Mouse (Mus musculus) lung, embryonic 14.5 days (tissue): Measurements from ENCODE around the gene Tmem184a. TPM values are rescaled to one million over a fixed set of nuclear protein-coding genes. Genes with fewer than 3 reads are reported as not detected.

Source experiments
- ATAC-seq: fragments of 200-750 bp; cut with Nextera tagmentation; 2 replicates; pipeline ENCODE4 v1.8.0; 2017; ENCODE audit warnings: mild to moderate bottlenecking, moderate TSS enrichment, moderate library complexity; ENCODE audit not compliant: insufficient read depth
- DNase-seq: peaks from one replicate; pipeline ENCODE4 v3.0.0-alpha.2; 2015
- H3K27ac ChIP-seq: fragments of 300-500 bp; sonication (generic); 2 replicates; pipeline ENCODE4 v1.5.1; 2014; ENCODE audit warnings: low read depth, mild to moderate bottlenecking, moderate library complexity
- H3K27me3 ChIP-seq: fragments of 300-500 bp; sonication (generic); 2 replicates; pipeline ENCODE4 v1.6.1; 2014; ENCODE audit warnings: low read length, control low read depth; ENCODE audit not compliant: insufficient read depth
- H3K36me3 ChIP-seq: fragments of 300-500 bp; sonication (generic); 2 replicates; pipeline ENCODE4 v1.6.1; 2014; ENCODE audit warnings: control low read depth; ENCODE audit not compliant: insufficient read depth
- H3K4me1 ChIP-seq: fragments of 300-500 bp; sonication (generic); 2 replicates; pipeline ENCODE4 v1.6.1; 2014; ENCODE audit warnings: antibody characterized with exemption, control low read depth; ENCODE audit not compliant: insufficient read depth
- H3K4me2 ChIP-seq: fragments of 300-500 bp; sonication (generic); 2 replicates; pipeline ENCODE4 v1.6.1; 2014; ENCODE audit warnings: mild to moderate bottlenecking
- H3K4me3 ChIP-seq: fragments of 300-500 bp; sonication (generic); 2 replicates; pipeline ENCODE4 v1.5.1; 2014; ENCODE audit warnings: low read depth, low read length
- H3K9ac ChIP-seq: fragments of 300-500 bp; sonication (generic); 2 replicates; pipeline ENCODE4 v1.6.1; 2014
- H3K9me3 ChIP-seq: fragments of 300-500 bp; sonication (generic); 2 replicates; pipeline ENCODE4 v1.6.1; 2016; ENCODE audit warnings: low read depth, low read length, control low read depth
- CTCF ChIP-seq: IDR thresholded peaks from 2 replicates; pipeline ENCODE4 v1.5.1; 2016; ENCODE audit warnings: antibody characterized with exemption, low read depth
- WGBS: fragments of 180-500 bp; shearing (Covaris S2); extraction: QIAGEN DNeasy Blood & Tissue Kit; methylation state at CpG from one replicate; pipeline ENCODE4 v1.1.7; 2014; 5-methylcytosine and 5-hydroxymethylcytosine counted together
- polyA plus RNA-seq: library from polyadenylated mRNA; unstranded; fragments of >200 nt; fragmentation: Nextera tagmentation; extraction: Ambion mirVana; gene quantifications from 2 replicates; pipeline ENCODE4 v1.2.1, GENCODE M21; 2014

Gene Tmem184a
- polyA plus RNA-seq, 1 experiment from 2014 or later, result 10.5 TPM

- ATAC-seq, result no peak
- no peak overlapping the region for H3K9ac ChIP-seq
- no peak overlapping the region for H3K27ac ChIP-seq
- H3K4me1 ChIP-seq, result no peaks in the 10 kb centered on the region
- H3K27me3 ChIP-seq, result no peaks in the 10 kb centered on the region
- H3K9me3 ChIP-seq, result no peaks in the 10 kb centered on the region
- TF ChIP-seq CTCF, result no peak
- H3K36me3 ChIP-seq, result no peaks in the 10 kb centered on the region
- 63% methylated on average over 7 of the region's 7 CpGs for WGBS
- no peak for DNase-seq
- no peak overlapping the region for H3K4me3 ChIP-seq
- no peak overlapping the region for H3K4me2 ChIP-seq
Observed at GRCm38 (mm10) chr5:139832125-139832524, 12.4 kb upstream of the Tmem184a start.

- H3K4me1 ChIP-seq, result 0 out of 2 replicates have a peak, but pooled peaks cover 4% of the 10 kb centered on the region
- H3K27me3 ChIP-seq, result no peaks in the 10 kb centered on the region
- no peak overlapping the region for H3K4me3 ChIP-seq
- no peak for ATAC-seq
- no peak overlapping the region for H3K4me2 ChIP-seq
- no peaks in the 10 kb centered on the region for H3K9me3 ChIP-seq
- H3K9ac ChIP-seq, result no peak overlapping the region
- TF ChIP-seq CTCF, result no peak
- H3K27ac ChIP-seq, result no peak overlapping the region
- WGBS, result 80% methylated on average over 3 of the region's 3 CpGs
- DNase-seq, result no peak
- no peaks in the 10 kb centered on the region for H3K36me3 ChIP-seq
Observed at GRCm38 (mm10) chr5:139830734-139831133, 11.0 kb upstream of the Tmem184a start.

GRCm38 (mm10) chr5:139829384-139829783 is 9.7 kb upstream of the Tmem184a start:
- Histone ChIP-seq H3K9me3 (no peaks in the 10 kb centered on the region), H3K36me3 (peaks cover 4% of the 10 kb centered on the region; the same call in 1 of the 2 replicates), H3K4me3 (no peak overlapping the region), H3K27ac (no peak overlapping the region), H3K4me2 (no peak overlapping the region), H3K9ac (no peak overlapping the region), H3K4me1 (0 out of 2 replicates have a peak, but pooled peaks cover 5% of the 10 kb centered on the region), H3K27me3 (no peaks in the 10 kb centered on the region)
- ATAC-seq, result no peak
- WGBS, result 72% methylated on average over 13 of the region's 13 CpGs
- no peak for DNase-seq
- no peak for TF ChIP-seq CTCF

GRCm38 (mm10) chr5:139827593-139827992 is 7.9 kb upstream of the Tmem184a start:
- peaks cover 21% of the 10 kb centered on the region; the same call in 1 of the 2 replicates for H3K36me3 ChIP-seq
- no peak overlapping the region for H3K9ac ChIP-seq
- DNase-seq, result no peak
- 91% methylated on average over 1 of the region's 1 CpGs for WGBS
- H3K9me3 ChIP-seq, result no peaks in the 10 kb centered on the region
- no peak overlapping the region for H3K4me3 ChIP-seq
- H3K27ac ChIP-seq, result no peak overlapping the region
- TF ChIP-seq CTCF, result peak; percentile 57
- no peak overlapping the region for H3K4me2 ChIP-seq
- 0 out of 2 replicates have a peak, but pooled peaks cover 5% of the 10 kb centered on the region for H3K4me1 ChIP-seq
- ATAC-seq, result no peak
- no peaks in the 10 kb centered on the region for H3K27me3 ChIP-seq

- H3K27me3 ChIP-seq, result no peaks in the 10 kb centered on the region
- peak within 1 kb of the TSS; percentile 95 for H3K4me2 ChIP-seq
- H3K27ac ChIP-seq, result peak within 1 kb of the TSS; percentile 50; the same call in 1 of the 2 replicates
- no peaks in the 10 kb centered on the region for H3K9me3 ChIP-seq
- peak; percentile 92 for DNase-seq
- under 1% methylated on average over 43 of the region's 43 CpGs for WGBS
- peak within 1 kb of the TSS; percentile 89 for H3K4me3 ChIP-seq
- peak within 1 kb of the TSS; percentile 79 for H3K9ac ChIP-seq
- peak; percentile 90 for ATAC-seq
- no peak for TF ChIP-seq CTCF
- 0 out of 2 replicates have a peak, but pooled peaks cover 5% of the 10 kb centered on the region for H3K4me1 ChIP-seq
- H3K36me3 ChIP-seq, result peaks cover 31% of the 10 kb centered on the region; the same call in 1 of the 2 replicates
Observed at GRCm38 (mm10) chr5:139826357-139827055, 6.8 kb upstream of the Tmem184a start, which contains the start of the genes Gm26938 and Psmg3. Gene Gm26938 (minus strand): TSS chr5:139826407. Gene Psmg3 (minus strand): TSS chr5:139826885.

- WGBS, result 33% methylated on average over 11 of the region's 11 CpGs
- H3K36me3 ChIP-seq, result peaks cover 31% of the 10 kb centered on the region; the same call in 1 of the 2 replicates
- no peak overlapping the region for H3K27ac ChIP-seq
- ATAC-seq, result no peak
- H3K4me2 ChIP-seq, result peak overlapping the region; percentile 95
- peak overlapping the region; percentile 89 for H3K4me3 ChIP-seq
- TF ChIP-seq CTCF, result no peak
- H3K4me1 ChIP-seq, result 0 out of 2 replicates have a peak, but pooled peaks cover 5% of the 10 kb centered on the region
- H3K9ac ChIP-seq, result peak overlapping the region; percentile 79
- H3K9me3 ChIP-seq, result no peaks in the 10 kb centered on the region
- no peak for DNase-seq
- H3K27me3 ChIP-seq, result no peaks in the 10 kb centered on the region
Observed at GRCm38 (mm10) chr5:139825947-139826346, 6.2 kb upstream of the Tmem184a start.

- Histone ChIP-seq H3K4me3 (no peak overlapping the region), H3K4me2 (no peak overlapping the region), H3K27me3 (no peaks in the 10 kb centered on the region), H3K36me3 (peaks cover 31% of the 10 kb centered on the region; the same call in 1 of the 2 replicates), H3K27ac (no peak overlapping the region), H3K9me3 (no peaks in the 10 kb centered on the region), H3K9ac (no peak overlapping the region), H3K4me1 (0 out of 2 replicates have a peak, but pooled peaks cover 5% of the 10 kb centered on the region)
- ATAC-seq (no peak), DNase-seq (no peak)
- TF ChIP-seq CTCF, result no peak
- WGBS, result 92% methylated on average over 10 of the region's 10 CpGs
Observed at GRCm38 (mm10) chr5:139824531-139824930, 4.8 kb upstream of the Tmem184a start.
